Mouse (Mus musculus) limb, embryonic 10.5 days (tissue): ENCODE results near the gene Lmo2. TPM values are rescaled to one million over a fixed set of nuclear protein-coding genes. Genes with fewer than 3 reads are reported as not detected.
"Not testable (repeated sequence)": the region's sequence is repeated elsewhere in the genome, so short reads cannot be mapped to it uniquely, and the experiment has no call there.

Experiments used
- DNase-seq: peaks from one replicate; pipeline ENCODE4 v3.0.0-alpha.2; 2017; ENCODE audit warnings: low spot score
- H3K27ac ChIP-seq: fragments of 300-500 bp; sonication (generic); 2 replicates; pipeline ENCODE4 v1.5.1; 2016; ENCODE audit warnings: mild to moderate bottlenecking
- H3K27me3 ChIP-seq: fragments of 300-500 bp; sonication (generic); 2 replicates; pipeline ENCODE4 v1.6.1; 2016; ENCODE audit warnings: low read depth, mild to moderate bottlenecking; ENCODE audit not compliant: poor library complexity, severe bottlenecking
- H3K36me3 ChIP-seq: fragments of 300-500 bp; sonication (generic); 2 replicates; pipeline ENCODE4 v1.6.1; 2016; ENCODE audit warnings: mild to moderate bottlenecking, moderate library complexity
- H3K4me1 ChIP-seq: fragments of 300-500 bp; sonication (generic); 2 replicates; pipeline ENCODE4 v1.6.1; 2016
- H3K4me3 ChIP-seq: fragments of 300-500 bp; sonication (generic); 2 replicates; pipeline ENCODE4 v1.5.1; 2016; ENCODE audit warnings: mild to moderate bottlenecking, moderate library complexity
- H3K9me3 ChIP-seq: fragments of 300-500 bp; sonication (generic); replicated peaks from 2 replicates; pipeline ENCODE4 v1.6.1; 2016; ENCODE audit warnings: mild to moderate bottlenecking
- WGBS: fragments of 180-500 bp; shearing (Covaris S2); methylation state at CpG from one replicate; pipeline ENCODE4 v1.1.7; 2016; 5-methylcytosine and 5-hydroxymethylcytosine counted together
- polyA plus RNA-seq: library from polyadenylated mRNA; unstranded; fragments of >200 nt; fragmentation: Nextera tagmentation; extraction: Ambion mirVana; gene quantifications from 2 replicates; pipeline ENCODE4 v1.2.1, GENCODE M21; 2016

Lmo2 gene
- polyA plus RNA-seq, 1 experiment from 2014 or later = 29.3 TPM

GRCm38 (mm10) chr2:103992618-103993332 is 35.0 kb downstream of the Lmo2 start:
- H3K4me3 ChIP-seq = no peak overlapping the region
- H3K36me3 ChIP-seq = no peaks in the 10 kb centered on the region
- peak; percentile 28 for DNase-seq
- no peak overlapping the region for H3K27ac ChIP-seq
- H3K27me3 ChIP-seq = peaks cover 23% of the 10 kb centered on the region; the same call in 1 of the 2 replicates
- WGBS = 33% methylated on average over 17 of the region's 17 CpGs
- H3K9me3 ChIP-seq = no peaks in the 10 kb centered on the region
- H3K4me1 ChIP-seq = peaks cover 9% of the 10 kb centered on the region

- no peaks in the 10 kb centered on the region for H3K9me3 ChIP-seq
- H3K4me3 ChIP-seq = no peak overlapping the region
- peaks cover 11% of the 10 kb centered on the region for H3K27me3 ChIP-seq
- no peaks in the 10 kb centered on the region for H3K4me1 ChIP-seq
- 32% methylated on average over 2 of the region's 2 CpGs for WGBS
- no peak overlapping the region for H3K27ac ChIP-seq
- no peaks in the 10 kb centered on the region for H3K36me3 ChIP-seq
- DNase-seq = no peak
These were observed 43.3 kb downstream of the Lmo2 start for GRCm38 (mm10) chr2:104001076-104001475.

GRCm38 (mm10) chr2:104001861-104002260 is 44.1 kb downstream of the Lmo2 start:
- no peak for DNase-seq
- Histone ChIP-seq H3K36me3 (no peaks in the 10 kb centered on the region), H3K4me3 (no peak overlapping the region), H3K27me3 (peaks cover 11% of the 10 kb centered on the region), H3K4me1 (no peaks in the 10 kb centered on the region), H3K9me3 (no peaks in the 10 kb centered on the region), H3K27ac (no peak overlapping the region)
- 86% methylated on average over 4 of the region's 4 CpGs for WGBS

GRCm38 (mm10) chr2:104002711-104003413 is 45.1 kb downstream of the Lmo2 start:
- Histone ChIP-seq H3K4me3 (no peak overlapping the region), H3K4me1 (no peaks in the 10 kb centered on the region), H3K27me3 (peaks cover 11% of the 10 kb centered on the region), H3K27ac (no peak overlapping the region), H3K9me3 (no peaks in the 10 kb centered on the region), H3K36me3 (no peaks in the 10 kb centered on the region)
- 37% methylated on average over 16 of the region's 16 CpGs for WGBS
- peak; percentile 57 for DNase-seq

- 88% methylated on average over 7 of the region's 7 CpGs for WGBS
- Histone ChIP-seq H3K9me3 (no peaks in the 10 kb centered on the region), H3K36me3 (no peaks in the 10 kb centered on the region), H3K27ac (no peak overlapping the region), H3K4me1 (no peaks in the 10 kb centered on the region), H3K27me3 (peaks cover 7% of the 10 kb centered on the region), H3K4me3 (no peak overlapping the region)
- DNase-seq = no peak
These were observed 50.2 kb downstream of the Lmo2 start for GRCm38 (mm10) chr2:104007793-104008519.

GRCm38 (mm10) chr2:104008853-104009252 is 51.1 kb downstream of the Lmo2 start:
- 93% methylated on average over 3 of the region's 3 CpGs for WGBS

GRCm38 (mm10) chr2:104023096-104023495 is 65.3 kb downstream of the Lmo2 start:
- Histone ChIP-seq H3K27ac (no peak overlapping the region), H3K36me3 (no peaks in the 10 kb centered on the region), H3K4me1 (peaks cover 5% of the 10 kb centered on the region), H3K27me3 (no peaks in the 10 kb centered on the region), H3K9me3 (no peaks in the 10 kb centered on the region), H3K4me3 (no peak overlapping the region)
- WGBS = 89% methylated on average over 7 of the region's 7 CpGs
- DNase-seq = no peak

More at GRCm38 (mm10) chr2:104008853-104009252, 51.1 kb downstream of the Lmo2 start:
- H3K9me3 ChIP-seq, DNase-seq, H3K27me3 ChIP-seq, H3K4me1 ChIP-seq, H3K36me3 ChIP-seq, H3K4me3 ChIP-seq, H3K27ac ChIP-seq: not testable (repeated sequence)

GRCm38 (mm10) chr2:104024656-104025055 is 66.9 kb downstream of the Lmo2 start:
- H3K4me3 ChIP-seq = no peak overlapping the region
- no peaks in the 10 kb centered on the region for H3K9me3 ChIP-seq
- H3K4me1 ChIP-seq = peaks cover 15% of the 10 kb centered on the region
- WGBS = 93% methylated on average over 4 of the region's 4 CpGs
- no peaks in the 10 kb centered on the region for H3K27me3 ChIP-seq
- DNase-seq = no peak
- no peak overlapping the region for H3K27ac ChIP-seq
- no peaks in the 10 kb centered on the region for H3K36me3 ChIP-seq

GRCm38 (mm10) chr2:104027458-104028138 is 69.8 kb downstream of the Lmo2 start, which contains the start of gene Fbxo3:
Gene Fbxo3, plus strand, starts transcription at chr2:104027721.
- H3K9me3 ChIP-seq = no peaks in the 10 kb centered on the region
- no peaks in the 10 kb centered on the region for H3K27me3 ChIP-seq
- peaks cover 15% of the 10 kb centered on the region for H3K4me1 ChIP-seq
- peaks cover 6% of the 10 kb centered on the region; the same call in 1 of the 2 replicates for H3K36me3 ChIP-seq
- peak; percentile 96 for DNase-seq
- H3K27ac ChIP-seq = peak within 1 kb of the TSS; percentile 90
- peak within 1 kb of the TSS; percentile 77 for H3K4me3 ChIP-seq
- under 1% methylated on average over 30 of the region's 44 CpGs for WGBS

- H3K27me3 ChIP-seq = no peaks in the 10 kb centered on the region
- peaks cover 6% of the 10 kb centered on the region; the same call in 1 of the 2 replicates for H3K36me3 ChIP-seq
- peaks cover 15% of the 10 kb centered on the region for H3K4me1 ChIP-seq
- 1% methylated on average over 32 of the region's 32 CpGs for WGBS
- H3K4me3 ChIP-seq = peak within 1 kb of the TSS; percentile 77
- DNase-seq = no peak
- H3K27ac ChIP-seq = peak within 1 kb of the TSS; percentile 90
- no peaks in the 10 kb centered on the region for H3K9me3 ChIP-seq
These were observed 70.4 kb downstream of the Lmo2 start, which contains the start of gene 4931422A03Rik for GRCm38 (mm10) chr2:104028139-104028723. Gene 4931422A03Rik, minus strand, starts transcription at chr2:104028361.

GRCm38 (mm10) chr2:104029074-104029473 is 71.3 kb downstream of the Lmo2 start:
- Histone ChIP-seq H3K9me3 (no peaks in the 10 kb centered on the region), H3K27ac (no peak overlapping the region), H3K36me3 (peaks cover 8% of the 10 kb centered on the region), H3K27me3 (no peaks in the 10 kb centered on the region), H3K4me1 (peaks cover 15% of the 10 kb centered on the region), H3K4me3 (peak overlapping the region; percentile 77)
- DNase-seq = no peak
- WGBS = 91% methylated on average over 2 of the region's 2 CpGs

- Histone ChIP-seq H3K27me3 (no peaks in the 10 kb centered on the region), H3K36me3 (peaks cover 16% of the 10 kb centered on the region), H3K4me1 (peaks cover 15% of the 10 kb centered on the region), H3K9me3 (no peaks in the 10 kb centered on the region), H3K27ac (no peak overlapping the region), H3K4me3 (no peak overlapping the region)
- no peak for DNase-seq
- WGBS = 91% methylated on average over 3 of the region's 3 CpGs
These were observed 72.6 kb downstream of the Lmo2 start for GRCm38 (mm10) chr2:104030381-104030780.
